Mouse (Mus musculus) MEL (cell line): ENCODE measurements around the gene Eva1b. TPM values are rescaled to one million over a fixed set of nuclear protein-coding genes. Genes with fewer than 3 reads are reported as not detected.

Experiments
- DNase-seq: peaks from one replicate; pipeline ENCODE4 v3.0.0; 2011; ENCODE audit warnings: low read depth, low spot score
- H3K27ac ChIP-seq: 2 replicates; pipeline ENCODE4 v1.5.1; 2012; ENCODE audit warnings: low read depth, mild to moderate bottlenecking, control low read depth, low read length, moderate library complexity; ENCODE audit not compliant: control insufficient read depth
- H3K27me3 ChIP-seq, 2 experiments: fragments of 150-350 bp in 1 of 2; sonication (generic) in 1 of 2; 2 replicates each; pipeline ENCODE4 v1.6.1; 2012; ENCODE audit warnings: low read length in 2 of 2, mild to moderate bottlenecking in 2 of 2, improper control_type of control experiment in 1 of 2, moderate library complexity in 1 of 2; ENCODE audit not compliant: insufficient read depth in 2 of 2, control insufficient read depth in 1 of 2
- H3K36me3 ChIP-seq, 2 experiments: 2 replicates each; pipeline ENCODE4 v1.6.1; 2012 to 2014; ENCODE audit warnings: low read length in 2 of 2, improper control_type of control experiment in 1 of 2, inconsistent platforms in 1 of 2, mild to moderate bottlenecking in 1 of 2; ENCODE audit not compliant: insufficient read depth in 2 of 2, control insufficient read depth in 1 of 2
- H3K4me1 ChIP-seq, 2 experiments: fragments of 150-350 bp in 1 of 2; sonication (generic) in 1 of 2; 2 replicates each; pipeline ENCODE4 v1.6.1; 2012; ENCODE audit warnings: low read length in 2 of 2, improper control_type of control experiment in 1 of 2, mild to moderate bottlenecking in 1 of 2; ENCODE audit not compliant: insufficient read depth in 2 of 2, control insufficient read depth in 1 of 2
- H3K4me3 ChIP-seq, 2 experiments: fragments of 150-350 bp in 1 of 2; sonication (generic) in 1 of 2; 2 replicates each; pipeline ENCODE4 v1.5.1; 2012; ENCODE audit warnings: low read depth in 2 of 2, low read length in 2 of 2, mild to moderate bottlenecking in 2 of 2, moderate library complexity in 2 of 2, control low read depth in 1 of 2, improper control_type of control experiment in 1 of 2; ENCODE audit not compliant: control insufficient read depth in 1 of 2, insufficient read depth in 1 of 2
- H3K79me2 ChIP-seq: 2 replicates; pipeline ENCODE4 v1.6.1; 2012; ENCODE audit warnings: mild to moderate bottlenecking, low read length, moderate library complexity; ENCODE audit not compliant: control insufficient read depth, poor library complexity, insufficient read depth
- H3K9ac ChIP-seq: 2 replicates; pipeline ENCODE4 v1.6.1; 2012; ENCODE audit warnings: low read depth, mild to moderate bottlenecking, control low read depth, low read length, moderate library complexity; ENCODE audit not compliant: control insufficient read depth, poor library complexity, severe bottlenecking
- H3K9me3 ChIP-seq: fragments of 150-350 bp; sonication (generic); replicated peaks from 2 replicates; pipeline ENCODE4 v1.6.1; 2012; ENCODE audit warnings: mild to moderate bottlenecking, low read length, improper control_type of control experiment, moderate library complexity; ENCODE audit not compliant: insufficient read depth
- CHD1 ChIP-seq: IDR thresholded peaks from 2 replicates; pipeline ENCODE4 v1.6.1; 2012; ENCODE audit warnings: low read depth, mild to moderate bottlenecking, inconsistent platforms, low read length, improper control_type of control experiment
- ELF1 ChIP-seq: IDR thresholded peaks from 2 replicates; pipeline ENCODE4 v1.6.1; 2014; ENCODE audit warnings: low read depth, mild to moderate bottlenecking, inconsistent platforms, low read length, improper control_type of control experiment, moderate library complexity
- GATA1 ChIP-seq: IDR thresholded peaks from 2 replicates; pipeline ENCODE4 v1.6.1; 2011; ENCODE audit warnings: low read depth, low read length, improper control_type of control experiment
- JUND ChIP-seq: IDR thresholded peaks from 2 replicates; pipeline ENCODE4 v1.6.1; 2011; ENCODE audit warnings: low read depth, mild to moderate bottlenecking, improper control_type of control experiment, low read length
- MAFK ChIP-seq: IDR thresholded peaks from 2 replicates; pipeline ENCODE4 v1.6.1; 2011; ENCODE audit warnings: low read depth, mild to moderate bottlenecking, low read length, improper control_type of control experiment, borderline replicate concordance
- MAX ChIP-seq: IDR thresholded peaks from 2 replicates; pipeline ENCODE4 v1.6.1; 2011; ENCODE audit warnings: low read length, improper control_type of control experiment
- MXI1 ChIP-seq: IDR thresholded peaks from 2 replicates; pipeline ENCODE4 v1.6.1; 2011; ENCODE audit warnings: mild to moderate bottlenecking, low read depth, low read length, improper control_type of control experiment
- MYB ChIP-seq: IDR thresholded peaks from 2 replicates; pipeline ENCODE4 v1.6.1; 2011; ENCODE audit warnings: mild to moderate bottlenecking, low read depth, low read length, improper control_type of control experiment
- MYC ChIP-seq: IDR thresholded peaks from 2 replicates; pipeline ENCODE4 v1.6.1; 2011; ENCODE audit warnings: low read depth, mild to moderate bottlenecking, low read length, improper control_type of control experiment, moderate library complexity
- NELFE ChIP-seq: IDR thresholded peaks from 2 replicates; pipeline ENCODE4 v1.6.1; 2011; ENCODE audit warnings: low read depth, low read length, improper control_type of control experiment
- NRF1 ChIP-seq: IDR thresholded peaks from 2 replicates; pipeline ENCODE4 v1.6.1; 2014; ENCODE audit warnings: low read depth, mild to moderate bottlenecking, inconsistent platforms, low read length, improper control_type of control experiment, moderate library complexity; ENCODE audit not compliant: poor library complexity, insufficient read depth, severe bottlenecking
- POLR2A ChIP-seq, 2 experiments: IDR thresholded peaks; 2 replicates each; pipeline ENCODE4 v1.6.1; 2011 to 2012; ENCODE audit warnings: low read length in 2 of 2, mild to moderate bottlenecking in 2 of 2, control low read depth in 1 of 2, improper control_type of control experiment in 1 of 2, low read depth in 1 of 2, moderate library complexity in 1 of 2; ENCODE audit not compliant: control insufficient read depth in 1 of 2, insufficient read depth in 1 of 2, poor library complexity in 1 of 2
- RAD21 ChIP-seq: IDR thresholded peaks from 2 replicates; pipeline ENCODE4 v1.6.1; 2011; ENCODE audit warnings: mild to moderate bottlenecking, low read depth, low read length, improper control_type of control experiment
- RCOR1 ChIP-seq: IDR thresholded peaks from 2 replicates; pipeline ENCODE4 v1.6.1; 2012; ENCODE audit warnings: low read depth, mild to moderate bottlenecking, inconsistent platforms, low read length, improper control_type of control experiment
- SIN3A ChIP-seq: IDR thresholded peaks from 2 replicates; pipeline ENCODE4 v1.6.1; 2012; ENCODE audit warnings: low read length, improper control_type of control experiment, inconsistent platforms
- SMC3 ChIP-seq: IDR thresholded peaks from 2 replicates; pipeline ENCODE4 v1.6.1; 2011; ENCODE audit warnings: low read depth, low read length, improper control_type of control experiment
- USF1 ChIP-seq: IDR thresholded peaks from 2 replicates; pipeline ENCODE4 v1.6.1; 2014; ENCODE audit warnings: low read depth, mild to moderate bottlenecking, inconsistent platforms, low read length, improper control_type of control experiment, moderate library complexity
- USF2 ChIP-seq, 2 experiments: IDR thresholded peaks; 2 replicates each; pipeline ENCODE4 v1.6.1; 2011 to 2012; ENCODE audit warnings: improper control_type of control experiment in 2 of 2, low read length in 2 of 2, borderline replicate concordance in 1 of 2, inconsistent platforms in 1 of 2, low read depth in 1 of 2, mild to moderate bottlenecking in 1 of 2; ENCODE audit not compliant: insufficient read depth in 1 of 2
- polyA plus RNA-seq, 2 experiments: library from polyadenylated mRNA; stranded (reverse) in 1 of 2; unstranded in 1 of 2; fragments of >175 nt in 1 of 2; fragments of >200 nt in 1 of 2; gene quantifications; 2 replicates each; pipeline versions ENCODE4 v1.2.1 to v1.2.4; 2012; ENCODE audit warnings: low replicate concordance in 2 of 2, low read depth in 1 of 2; ENCODE audit not compliant: insufficient read length in 2 of 2, insufficient read depth in 1 of 2, missing spikeins in 1 of 2
- total RNA-seq: library from RNA; depleted of rRNA; stranded (reverse); fragments of 300-350 nt; gene quantifications from 2 replicates; pipeline ENCODE4 v1.2.3, GENCODE M21; 2012

Gene Eva1b
- total and polyA plus RNA-seq, 3 experiments, result 9.6 to 12.2 TPM; not detected in 1

GRCm38 (mm10) chr4:126190636-126191035, 43.1 kb downstream of the Eva1b start:
- Histone ChIP-seq H3K27ac (no peak overlapping the region), H3K9ac (no peak overlapping the region), H3K4me1 (no peaks in the 10 kb centered on the region; a peak in 1 of 4 replicates), H3K27me3 (no peaks in the 10 kb centered on the region), H3K9me3 (no peaks in the 10 kb centered on the region), H3K4me3 (no peak overlapping the region), H3K79me2 (peaks cover 77% of the 10 kb centered on the region), H3K36me3 (peaks cover 11 to 64% of the 10 kb centered on the region in 2 experiments)
- DNase-seq, result no peak
- no peak for TF ChIP-seq MAFK
- no peak for TF ChIP-seq CHD1
- TF ChIP-seq USF2 (IDR thresholded peaks at IDR 0.05; ENCODE audit: borderline replicate concordance in 1 of 2, insufficient read depth in 1 of 2, low read depth in 1 of 2, low read length in 2 of 2), result no peak
- no peak for TF ChIP-seq RCOR1
- TF ChIP-seq MYB, result no peak
- no peak for TF ChIP-seq JUND
- TF ChIP-seq SMC3, result no peak
- no peak for TF ChIP-seq RAD21
- no peak for TF ChIP-seq USF1
- TF ChIP-seq SIN3A, result no peak
- TF ChIP-seq POLR2A (IDR thresholded peaks at IDR 0.05; ENCODE audit: control insufficient read depth in 1 of 2, insufficient read depth in 1 of 2, low read depth in 1 of 2, low read length in 2 of 2, poor library complexity in 1 of 2), result no peak
- no peak for TF ChIP-seq NRF1
- no peak for TF ChIP-seq ELF1
- TF ChIP-seq MXI1, result no peak
- TF ChIP-seq MYC, result no peak
- TF ChIP-seq GATA1, result no peak
- TF ChIP-seq NELFE, result no peak

- Histone ChIP-seq H3K27ac (no peak overlapping the region), H3K4me1 (peaks cover 7 to 13% of the 10 kb centered on the region in 2 experiments; a peak in 3 of 4 replicates), H3K79me2 (peaks cover 84% of the 10 kb centered on the region), H3K36me3 (peaks cover 36 to 58% of the 10 kb centered on the region in 2 experiments), H3K9ac (no peak overlapping the region), H3K9me3 (no peaks in the 10 kb centered on the region), H3K4me3 (no peak overlapping the region), H3K27me3 (no peaks in the 10 kb centered on the region)
- no peak for DNase-seq
- TF ChIP-seq SIN3A, result no peak
- no peak for TF ChIP-seq MYC
- no peak for TF ChIP-seq MAX
- no peak for TF ChIP-seq NRF1
- TF ChIP-seq USF1, result no peak
These were observed 46.7 kb downstream of the Eva1b start for GRCm38 (mm10) chr4:126194216-126194615.
